Mouse (Mus musculus) retina, postnatal 1 day (tissue): ENCODE data around the gene Cd81.
A peak's percentile ranks its signal among the peaks of the same experiment; 100 is the strongest.

Experiments used
- DNase-seq: peaks from one replicate; pipeline ENCODE4 v3.0.0-alpha.2; 2012

Gene Cd81

GRCm38 (mm10) chr7:143052626-143053007 is at the start of gene Cd81:
Cd81 (plus strand) TSS chr7:143052739.
- DNase-seq: peak; percentile 89

GRCm38 (mm10) chr7:143004727-143005343 is 47.7 kb upstream of the Cd81 start, which contains the start of gene Tspan32:
Tspan32 (plus strand) TSS chr7:143005046.
- no peak for DNase-seq

- DNase-seq: no peak
Measured at GRCm38 (mm10) chr7:143005344-143006096, 47.0 kb upstream of the Cd81 start.

- no peak for DNase-seq
Measured at GRCm38 (mm10) chr7:143006097-143006755, 46.3 kb upstream of the Cd81 start.

DNA sequence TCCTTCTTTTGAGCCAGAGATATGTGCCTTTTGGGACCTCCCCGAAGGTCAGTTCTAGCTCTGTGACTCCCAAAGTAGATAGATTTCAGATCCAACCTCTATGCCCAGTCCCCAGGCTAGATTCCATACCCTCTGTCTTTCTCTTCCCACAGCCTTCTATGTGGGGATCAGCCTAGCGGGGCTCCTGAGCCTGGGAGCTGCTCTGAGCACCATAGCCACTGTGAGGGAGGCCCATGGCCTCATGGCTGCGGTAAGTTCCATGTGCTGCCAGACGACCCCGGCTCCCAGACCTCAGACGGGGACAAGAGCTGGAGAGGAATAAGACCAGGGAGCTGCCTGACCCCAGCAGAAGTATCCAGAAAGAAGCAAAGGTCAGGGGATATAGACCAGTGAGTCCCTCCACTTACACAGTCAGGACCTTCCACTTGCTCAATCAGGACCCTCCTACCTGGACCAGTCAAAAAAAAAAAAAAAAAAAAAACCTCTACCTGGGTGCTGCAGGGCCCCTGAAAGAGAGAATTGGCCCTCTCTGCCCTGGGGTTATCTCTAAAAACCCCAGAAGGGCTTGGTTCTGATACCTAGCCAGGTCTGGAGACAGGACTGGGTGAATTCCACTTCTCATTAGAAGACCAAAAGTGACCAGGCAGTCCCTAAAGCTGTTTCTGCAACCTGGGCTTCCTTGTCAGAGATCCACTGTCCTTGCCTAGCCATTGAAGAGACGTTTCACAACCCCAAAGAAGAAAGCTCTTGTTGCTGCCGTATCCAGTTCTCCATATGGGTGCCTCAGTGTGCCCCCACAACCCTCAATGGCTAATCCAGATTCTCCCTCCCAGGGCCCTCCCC is 45.6 kb upstream of the Cd81 start:
- no peak for DNase-seq

- peak; percentile 92 for DNase-seq
Measured at GRCm38 (mm10) chr7:143007599-143008369, 44.8 kb upstream of the Cd81 start.

GRCm38 (mm10) chr7:143008370-143008926 is 44.1 kb upstream of the Cd81 start:
- DNase-seq: no peak

GRCm38 (mm10) chr7:143008996-143009665 is 43.4 kb upstream of the Cd81 start:
- no peak for DNase-seq

DNA sequence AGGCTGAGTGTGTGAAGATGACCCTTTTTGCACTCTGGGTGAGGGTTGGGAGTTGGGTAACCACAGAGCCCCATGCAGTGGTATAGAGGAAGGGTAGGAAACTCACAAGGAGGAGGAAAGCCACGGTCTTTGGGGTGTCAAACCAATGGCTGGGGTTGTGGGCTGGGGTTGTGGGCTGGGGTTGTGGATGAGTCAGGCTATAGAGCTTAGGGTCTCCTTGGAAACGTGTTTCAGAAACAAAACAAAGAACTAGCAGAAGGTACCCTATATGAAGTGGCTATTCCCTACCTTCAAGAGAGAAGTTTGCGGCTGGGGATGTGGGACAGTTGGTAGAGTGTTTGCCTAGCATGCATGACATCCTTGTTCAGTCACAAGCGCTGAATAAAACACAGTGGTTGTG is 42.5 kb upstream of the Cd81 start:
- DNase-seq: no peak

GRCm38 (mm10) chr7:143011226-143011625 is 41.3 kb upstream of the Cd81 start:
- no peak for DNase-seq

- DNase-seq: peak; percentile 61
Measured at GRCm38 (mm10) chr7:143012230-143012875, 40.2 kb upstream of the Cd81 start.

DNA sequence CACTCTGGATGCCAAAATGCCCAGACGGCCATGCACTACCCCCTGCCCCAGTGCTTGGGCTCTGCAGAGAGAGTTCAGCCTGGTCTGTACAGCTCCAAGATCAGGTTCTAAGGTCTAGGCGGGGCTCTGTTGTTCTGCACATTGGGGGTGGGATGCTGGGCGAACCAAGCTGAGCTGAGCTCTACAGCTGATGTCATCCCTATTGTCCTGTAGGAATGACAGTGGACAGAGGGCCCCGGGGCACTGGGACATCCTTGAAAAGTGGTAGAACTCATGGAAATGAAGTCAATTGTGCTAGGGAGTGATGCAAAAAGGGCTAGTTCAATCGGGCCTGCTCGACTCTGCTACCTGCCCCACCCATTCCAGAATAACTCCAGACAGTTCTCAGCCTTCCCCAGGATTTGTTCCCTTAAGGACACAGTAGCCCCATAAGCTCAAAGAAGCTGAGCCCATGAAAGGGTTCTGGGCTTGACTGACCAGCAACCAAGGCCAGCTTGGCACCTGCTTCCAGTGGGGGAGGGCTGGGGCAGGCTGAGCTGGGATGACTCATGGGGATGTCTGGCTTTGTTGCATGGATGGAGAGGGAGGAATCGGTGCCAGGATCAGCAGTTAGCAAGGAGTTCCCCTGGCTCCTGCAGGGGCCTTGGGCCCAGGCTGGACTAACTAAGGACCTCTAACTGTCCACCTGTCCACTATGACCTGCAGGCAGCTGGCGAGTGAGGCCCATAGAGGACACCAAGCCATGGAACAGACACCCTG is 38.9 kb upstream of the Cd81 start:
- DNase-seq: no peak

DNA sequence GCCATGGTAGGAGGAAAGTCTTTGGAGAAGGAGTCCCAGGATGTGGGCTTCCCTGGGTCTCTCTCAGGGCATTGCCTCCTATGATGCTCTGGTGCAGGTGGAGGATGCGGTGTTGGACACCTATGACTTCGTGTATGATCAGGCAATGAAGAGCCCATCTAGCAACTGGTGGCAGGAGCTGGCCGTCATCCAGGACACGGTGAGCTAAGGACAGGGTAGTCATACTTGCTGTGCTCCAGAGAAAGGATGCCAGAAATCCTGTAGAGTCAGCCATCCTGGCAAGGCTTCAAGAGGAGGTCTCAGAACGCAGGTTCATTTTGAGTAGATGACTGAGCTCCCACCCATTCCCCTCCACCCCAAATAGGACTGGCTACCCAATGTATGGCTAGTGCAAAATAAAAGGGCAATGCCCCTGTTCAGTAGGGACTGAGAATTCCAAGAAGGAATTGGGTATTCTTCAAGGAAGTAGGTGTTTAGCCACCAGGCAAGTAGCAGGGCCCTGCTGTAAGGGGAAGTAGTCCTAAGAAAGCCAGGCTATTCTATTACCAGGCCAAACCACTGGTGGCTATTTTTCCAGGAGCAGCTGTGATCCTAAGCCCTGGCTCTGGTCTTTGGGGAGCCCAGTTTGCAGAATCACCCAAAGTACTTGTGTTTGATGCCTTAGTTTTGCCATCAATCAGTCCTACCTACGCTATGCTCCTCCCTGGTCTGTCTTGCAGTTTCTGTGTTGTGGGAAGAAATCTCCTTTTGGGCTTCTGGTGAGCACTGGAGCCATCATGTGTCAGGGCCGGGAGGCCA is 37.5 kb upstream of the Cd81 start:
- no peak for DNase-seq

DNA sequence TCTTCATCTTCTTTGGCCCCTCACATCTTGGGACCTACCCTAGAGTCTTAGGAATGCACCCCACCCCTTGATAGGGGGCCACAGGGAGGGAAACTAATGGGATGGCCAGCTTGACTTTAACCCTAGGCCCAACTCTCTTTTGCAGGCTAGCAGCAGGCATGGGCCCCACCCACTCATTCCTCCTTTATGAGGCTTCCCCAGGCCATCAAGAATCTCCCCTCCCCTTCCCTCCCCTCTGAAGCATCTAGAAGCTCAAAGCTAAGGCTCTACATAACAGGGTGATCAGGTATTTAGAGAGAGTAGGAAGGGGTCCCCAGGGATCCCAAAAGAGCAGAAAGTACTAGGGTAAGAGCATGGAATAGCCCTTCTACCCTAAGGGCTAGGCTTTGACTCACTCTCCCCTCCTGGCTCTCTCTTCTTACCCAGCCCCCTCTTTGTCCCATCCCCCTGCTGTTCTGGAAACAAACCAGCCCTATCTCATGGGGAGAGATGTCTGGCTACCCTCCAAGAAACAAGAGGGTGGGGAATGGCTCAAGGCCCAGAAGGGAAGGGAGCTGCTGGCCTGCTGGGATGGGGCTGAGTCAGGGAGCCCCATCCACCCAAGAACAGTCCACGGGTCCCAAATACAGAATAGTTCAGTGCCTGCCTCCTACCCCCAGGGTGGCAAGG is 36.6 kb upstream of the Cd81 start:
- DNase-seq: peak; percentile 51

DNA sequence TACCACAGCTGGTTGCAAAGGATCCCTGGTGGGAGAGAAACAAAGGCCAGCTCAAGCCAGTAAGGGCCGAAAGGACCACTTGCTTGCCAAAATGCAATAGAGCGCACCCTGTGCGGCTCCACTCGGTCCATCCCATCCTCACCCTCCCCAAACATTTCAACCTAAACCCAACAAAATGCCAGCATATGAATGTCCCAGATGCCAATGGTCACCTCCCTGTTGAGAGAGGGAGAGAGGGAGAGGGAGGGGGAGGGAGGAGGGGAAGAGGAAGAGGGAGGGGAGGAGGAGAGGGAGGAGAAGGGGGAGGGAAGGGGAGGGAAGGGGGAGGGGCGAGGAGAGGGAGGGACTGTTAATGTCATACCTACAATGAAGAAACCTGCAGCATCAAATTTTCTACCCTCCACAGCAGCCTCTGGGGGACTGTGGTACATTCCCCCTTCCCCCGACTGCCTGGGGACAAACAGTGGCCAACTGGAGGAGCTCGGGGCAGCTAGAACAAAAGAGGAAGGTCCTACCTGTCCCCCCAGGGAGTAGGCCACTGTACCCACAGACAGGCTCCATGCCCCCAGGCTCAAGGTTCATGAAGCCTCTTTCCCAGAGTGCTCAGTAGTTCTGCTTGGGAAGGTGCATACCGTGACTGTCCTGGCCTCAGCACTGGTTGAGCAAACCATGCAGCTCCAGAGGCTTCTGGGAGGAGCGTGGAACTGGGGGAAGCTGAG is 36.0 kb upstream of the Cd81 start:
- DNase-seq: peak; percentile 22

DNA sequence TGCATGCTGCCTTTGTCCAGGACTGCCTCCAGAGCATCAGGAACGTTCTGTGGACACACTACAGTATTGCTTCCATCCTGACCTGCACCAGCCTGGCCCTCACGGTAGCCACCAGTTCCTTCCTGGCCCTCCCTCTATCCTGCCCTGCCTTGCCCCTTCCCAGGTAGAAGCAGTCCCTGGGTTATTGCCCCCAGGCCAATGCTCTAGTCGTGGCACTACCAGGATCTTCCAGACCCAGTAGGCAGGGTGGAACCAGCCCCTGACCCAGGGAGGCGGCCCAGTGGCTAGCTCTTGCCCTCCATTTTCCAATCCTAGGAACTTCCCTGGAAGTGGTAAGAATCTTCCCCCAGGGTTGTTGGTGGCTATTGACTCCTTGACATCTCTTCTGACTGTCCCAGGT is 35.4 kb upstream of the Cd81 start:
- no peak for DNase-seq

DNA sequence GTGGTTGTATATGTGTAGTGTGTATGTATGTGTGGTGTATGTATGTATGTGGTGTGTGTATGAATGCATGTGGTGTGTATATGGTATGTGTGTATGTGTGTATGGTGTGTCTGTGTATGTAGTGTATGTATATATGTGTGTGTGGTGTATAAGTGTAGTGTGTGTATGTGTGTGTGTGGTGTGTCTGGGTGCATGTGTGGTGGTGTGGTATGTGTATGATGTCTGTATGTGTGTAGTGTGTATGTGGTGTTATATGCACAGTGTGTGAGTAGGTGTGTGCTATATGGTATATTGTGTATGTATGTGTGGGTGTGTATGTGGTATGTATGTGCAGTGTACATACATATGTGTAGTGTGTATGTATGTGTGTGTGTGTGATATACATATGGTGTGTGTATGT is 32.5 kb upstream of the Cd81 start:
- no peak for DNase-seq

GRCm38 (mm10) chr7:143020764-143021163 is 31.8 kb upstream of the Cd81 start:
- no peak for DNase-seq
